ENCODE assay signal across 26 mouse cellular contexts in genomic region chr2:41497973-41498600, GRCm38 (mm10).
A peak's percentile ranks its signal among the peaks of the same experiment; 100 is the strongest.
DNase-seq lines count a peak whose midpoint lies in the region; ATAC-seq and TF ChIP-seq lines count a peak whose summit lies in the region.
"Had no signal": no experiment of that assay in that cellular context is flagged by ENCODE, and none has a peak within 500 bp of the region (broad histone marks: within the 10 kb centered on the region; RNA-seq: fewer than 3 reads in every experiment).

No protein-coding gene starts in this region.

- H3K4me1 ChIP-seq in midbrain, embryonic 11.5 days (ENCODE audit: control insufficient read depth, insufficient read depth, low read length), result no peaks in the 10 kb centered on the region
- no peaks in the 10 kb centered on the region for H3K4me1 ChIP-seq in midbrain, postnatal 0 days (ENCODE audit: insufficient read depth, low read length)
- peaks cover 12% of the 10 kb centered on the region for H3K4me1 ChIP-seq in forebrain, embryonic 13.5 days
- H3K4me1 ChIP-seq in midbrain, embryonic 13.5 days (replicated peaks), result peaks cover 7% of the 10 kb centered on the region; the same call in 1 of the 2 replicates
- H3K4me1 ChIP-seq in heart, embryonic 10.5 days, result no peaks in the 10 kb centered on the region
- H3K4me1 ChIP-seq: kidney, embryonic 15.5 days; liver, embryonic 13.5 days had no signal

- no peak for TF ChIP-seq CTCF in midbrain, postnatal 0 days (IDR thresholded peaks at IDR 0.05)

- peak; percentile 59; the same call in 1 of the 2 replicates for ATAC-seq in midbrain, embryonic 11.5 days (ENCODE audit: low FRiP score)
- no peak for ATAC-seq in midbrain, postnatal 0 days (ENCODE audit: low FRiP score)
- peak; percentile 87 for ATAC-seq in forebrain, embryonic 13.5 days
- peak; percentile 55 for ATAC-seq in midbrain, embryonic 13.5 days
- ATAC-seq: activated CD4-positive, CD25-positive, alpha-beta regulatory T cell, adult 4 months; intestine, postnatal 0 days had no signal

- H3K27ac ChIP-seq in midbrain, embryonic 11.5 days (ENCODE audit: low read depth, low read length), result no peak overlapping the region
- no peak overlapping the region for H3K27ac ChIP-seq in midbrain, postnatal 0 days (ENCODE audit: low read depth, low read length)
- no peak overlapping the region for H3K27ac ChIP-seq in forebrain, embryonic 13.5 days
- no peak overlapping the region for H3K27ac ChIP-seq in midbrain, embryonic 13.5 days
- no peak overlapping the region for H3K27ac ChIP-seq in heart, embryonic 10.5 days
- H3K27ac ChIP-seq: kidney, embryonic 15.5 days; left cerebral cortex, adult 2 months; liver, embryonic 13.5 days had no signal

- H3K4me2 ChIP-seq in midbrain, embryonic 11.5 days, result no peak overlapping the region
- H3K4me2 ChIP-seq in midbrain, postnatal 0 days (ENCODE audit: low read depth, low read length, poor library complexity, severe bottlenecking), result no peak overlapping the region
- no peak overlapping the region for H3K4me2 ChIP-seq in forebrain, embryonic 13.5 days
- H3K4me2 ChIP-seq in midbrain, embryonic 13.5 days (replicated peaks), result no peak overlapping the region
- H3K4me2 ChIP-seq: kidney, embryonic 15.5 days; liver, embryonic 13.5 days had no signal

- intact Hi-C loops in gastrocnemius, postnatal 14 days (cut with DNase I; ENCODE audit: low total_unique reads), result no loop called here

- no peaks in the 10 kb centered on the region for H3K27me3 ChIP-seq in midbrain, embryonic 11.5 days (ENCODE audit: control insufficient read depth, insufficient read depth, low read length)
- H3K27me3 ChIP-seq in midbrain, postnatal 0 days (ENCODE audit: insufficient read depth, low read length), result no peaks in the 10 kb centered on the region
- H3K27me3 ChIP-seq in forebrain, embryonic 13.5 days, result no peaks in the 10 kb centered on the region
- no peaks in the 10 kb centered on the region for H3K27me3 ChIP-seq in midbrain, embryonic 13.5 days
- no peaks in the 10 kb centered on the region for H3K27me3 ChIP-seq in heart, embryonic 10.5 days (ENCODE audit: insufficient read depth, poor library complexity, severe bottlenecking)
- H3K27me3 ChIP-seq: CH12.LX; kidney, embryonic 15.5 days; liver, embryonic 13.5 days had no signal

- H3K9ac ChIP-seq in midbrain, embryonic 11.5 days (ENCODE audit: low read length), result no peak overlapping the region
- H3K9ac ChIP-seq in midbrain, postnatal 0 days (replicated peaks; ENCODE audit: low read length, poor library complexity, severe bottlenecking), result no peak overlapping the region
- H3K9ac ChIP-seq in forebrain, embryonic 13.5 days, result no peak overlapping the region
- no peak overlapping the region for H3K9ac ChIP-seq in midbrain, embryonic 13.5 days (replicated peaks)
- H3K9ac ChIP-seq: kidney, embryonic 15.5 days; liver, embryonic 13.5 days had no signal

- DNase-seq in midbrain, embryonic 11.5 days (ENCODE audit: low spot score, missing footprints), result no peak
- DNase-seq in midbrain, postnatal 0 days (ENCODE audit: low spot score), result no peak
- DNase-seq in layer of hippocampus, postnatal 10 days (ENCODE audit: low spot score in 2 of 2), result no peak
- DNase-seq in heart, embryonic 10.5 days (ENCODE audit: low spot score), result no peak
- DNase-seq in gastrocnemius, postnatal 14 days, result no peak
- DNase-seq: adrenal gland, postnatal 14 days; B cell, adult 2 months; cerebellum, adult 8-10 months; cerebellum, postnatal 36 days; gastrocnemius, postnatal 10 days; heart, adult 11 months; kidney, postnatal 36 days; layer of hippocampus, adult 9-11 months; liver, embryonic 13.5 days; lung, adult 2 months; right cerebral cortex, adult 18-20 months; right cerebral cortex, postnatal 4 days; thymus, postnatal 14 days had no signal

- no peaks in the 10 kb centered on the region for H3K36me3 ChIP-seq in midbrain, embryonic 11.5 days (ENCODE audit: control insufficient read depth, insufficient read depth, low read length)
- H3K36me3 ChIP-seq in midbrain, postnatal 0 days (ENCODE audit: insufficient read depth, low read length), result no peaks in the 10 kb centered on the region
- H3K36me3 ChIP-seq in forebrain, embryonic 13.5 days (ENCODE audit: poor library complexity, severe bottlenecking), result no peaks in the 10 kb centered on the region
- no peaks in the 10 kb centered on the region for H3K36me3 ChIP-seq in midbrain, embryonic 13.5 days
- no peaks in the 10 kb centered on the region for H3K36me3 ChIP-seq in heart, embryonic 10.5 days
- H3K36me3 ChIP-seq: G1E; kidney, embryonic 15.5 days; liver, embryonic 13.5 days had no signal

- H3K4me3 ChIP-seq in midbrain, embryonic 11.5 days (ENCODE audit: low read depth, low read length), result no peak overlapping the region
- H3K4me3 ChIP-seq in midbrain, postnatal 0 days (ENCODE audit: low read depth, low read length), result no peak overlapping the region
- H3K4me3 ChIP-seq in forebrain, embryonic 13.5 days, result no peak overlapping the region
- no peak overlapping the region for H3K4me3 ChIP-seq in midbrain, embryonic 13.5 days (replicated peaks)
- no peak overlapping the region for H3K4me3 ChIP-seq in heart, embryonic 10.5 days
- H3K4me3 ChIP-seq: kidney, embryonic 15.5 days; left cerebral cortex, adult 2 months; liver, embryonic 13.5 days had no signal

- WGBS in midbrain, embryonic 11.5 days, result 57% methylated on average over 7 of the region's 7 CpGs
- WGBS in midbrain, postnatal 0 days, result 26% methylated on average over 7 of the region's 7 CpGs
- WGBS in forebrain, embryonic 13.5 days, result 8% methylated on average over 7 of the region's 7 CpGs
- 30% methylated on average over 7 of the region's 7 CpGs for WGBS in midbrain, embryonic 13.5 days
- WGBS in heart, embryonic 10.5 days, result 75% methylated on average over 7 of the region's 7 CpGs

- H3K9me3 ChIP-seq in midbrain, embryonic 11.5 days (ENCODE audit: control insufficient read depth, low read length), result no peaks in the 10 kb centered on the region
- no peaks in the 10 kb centered on the region for H3K9me3 ChIP-seq in midbrain, postnatal 0 days (ENCODE audit: low read length)
- H3K9me3 ChIP-seq in forebrain, embryonic 13.5 days (replicated peaks), result no peaks in the 10 kb centered on the region
- no peaks in the 10 kb centered on the region for H3K9me3 ChIP-seq in midbrain, embryonic 13.5 days
- H3K9me3 ChIP-seq in heart, embryonic 10.5 days, result no peaks in the 10 kb centered on the region
- H3K9me3 ChIP-seq: G1E; kidney, embryonic 15.5 days; liver, embryonic 13.5 days had no signal
